ENCODE assay signal across 9 mouse cellular contexts in the genomic region with DNA sequence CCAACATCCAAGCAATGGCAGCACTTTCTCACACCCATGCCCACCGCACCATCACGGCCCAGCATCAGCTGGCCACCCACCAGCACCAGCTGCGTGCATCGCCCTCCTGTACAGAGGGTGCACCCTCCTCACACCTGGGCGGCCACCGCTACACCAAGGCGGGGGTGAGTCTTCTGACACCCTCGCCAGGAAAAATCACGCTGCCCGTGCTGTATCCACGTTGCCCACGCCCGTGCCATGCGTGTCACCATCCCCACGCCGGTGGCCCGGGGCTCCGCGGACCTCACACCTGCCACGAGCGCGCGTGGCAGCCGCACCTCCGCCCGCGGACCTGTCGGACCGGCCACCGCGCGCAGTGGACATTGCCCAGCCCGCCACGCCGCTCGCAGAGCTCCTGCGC. TPM values are rescaled to one million over a fixed set of nuclear protein-coding genes. Genes with fewer than 3 reads are reported as not detected.
DNase-seq lines count a peak whose midpoint lies in the region; ATAC-seq and TF ChIP-seq lines count a peak whose summit lies in the region.
"Had no signal": no experiment of that assay in that cellular context is flagged by ENCODE, and none has a peak within 500 bp of the region (broad histone marks: within the 10 kb centered on the region; RNA-seq: fewer than 3 reads in every experiment).

No protein-coding gene starts in this region.

- peak overlapping the region; percentile 99 for H3K4me2 ChIP-seq in lung, embryonic 14.5 days
- peak overlapping the region; percentile 99 for H3K4me2 ChIP-seq in forebrain, embryonic 11.5 days (ENCODE audit: low read depth, low read length, severe bottlenecking)
- H3K4me2 ChIP-seq in intestine, embryonic 16.5 days (ENCODE audit: low read depth, low read length): peak overlapping the region; percentile 98
- peak overlapping the region; percentile 85 for H3K4me2 ChIP-seq in neural tube, embryonic 13.5 days

- DNase-seq in lung, embryonic 14.5 days: no peak
- no peak for DNase-seq in lung, postnatal 25 days (ENCODE audit: low spot score)
- DNase-seq in forebrain, embryonic 11.5 days (ENCODE audit: low spot score): no peak
- no peak for DNase-seq in adrenal gland, postnatal 4 days (ENCODE audit: low spot score in 2 of 2)
- no peak for DNase-seq in thymus, postnatal 4 days

- H3K9me3 ChIP-seq in lung, embryonic 14.5 days (ENCODE audit: low read depth, low read length): no peaks in the 10 kb centered on the region
- H3K9me3 ChIP-seq in forebrain, embryonic 11.5 days (ENCODE audit: control insufficient read depth, low read length): no peaks in the 10 kb centered on the region
- H3K9me3 ChIP-seq in intestine, embryonic 16.5 days (ENCODE audit: control insufficient read depth, low read length): no peaks in the 10 kb centered on the region
- H3K9me3 ChIP-seq in neural tube, embryonic 13.5 days: no peaks in the 10 kb centered on the region

- peaks cover 4% of the 10 kb centered on the region; the same call in 1 of the 2 replicates for H3K27me3 ChIP-seq in lung, embryonic 14.5 days (ENCODE audit: insufficient read depth, low read length)
- 0 out of 2 replicates have a peak, but pooled peaks cover 2% of the 10 kb centered on the region for H3K27me3 ChIP-seq in forebrain, embryonic 11.5 days (ENCODE audit: control insufficient read depth, insufficient read depth, low read length)
- H3K27me3 ChIP-seq in intestine, embryonic 16.5 days (replicated peaks; ENCODE audit: control insufficient read depth, insufficient read depth, low read length): no peaks in the 10 kb centered on the region
- peaks cover 30% of the 10 kb centered on the region for H3K27me3 ChIP-seq in neural tube, embryonic 13.5 days

- H3K4me1 ChIP-seq in lung, embryonic 14.5 days (ENCODE audit: insufficient read depth): peaks cover 18% of the 10 kb centered on the region; the same call in 1 of the 2 replicates
- no peaks in the 10 kb centered on the region; the same call in none of the 2 replicates for H3K4me1 ChIP-seq in forebrain, embryonic 11.5 days (replicated peaks; ENCODE audit: control insufficient read depth, insufficient read depth, low read length)
- H3K4me1 ChIP-seq in intestine, embryonic 16.5 days (ENCODE audit: control insufficient read depth, insufficient read depth, low read length): peaks cover 19% of the 10 kb centered on the region; the same call in 1 of the 2 replicates
- H3K4me1 ChIP-seq in neural tube, embryonic 13.5 days (replicated peaks): peaks cover 22% of the 10 kb centered on the region

- WGBS in lung, embryonic 14.5 days: 4% methylated on average over 37 of the region's 37 CpGs
- WGBS in forebrain, embryonic 11.5 days: 7% methylated on average over 37 of the region's 37 CpGs
- 8% methylated on average over 37 of the region's 37 CpGs for WGBS in intestine, embryonic 16.5 days
- WGBS in neural tube, embryonic 13.5 days: 6% methylated on average over 37 of the region's 37 CpGs

- H3K4me3 ChIP-seq in lung, embryonic 14.5 days (ENCODE audit: low read depth, low read length): peak overlapping the region; percentile 71
- peak overlapping the region; percentile 65 for H3K4me3 ChIP-seq in forebrain, embryonic 11.5 days (ENCODE audit: low read depth, low read length)
- peak overlapping the region; percentile 76 for H3K4me3 ChIP-seq in intestine, embryonic 16.5 days (ENCODE audit: low read length)
- H3K4me3 ChIP-seq in neural tube, embryonic 13.5 days: peak overlapping the region; percentile 79

- H3K9ac ChIP-seq in lung, embryonic 14.5 days: peak overlapping the region; percentile 80
- peak overlapping the region; percentile 84 for H3K9ac ChIP-seq in forebrain, embryonic 11.5 days (ENCODE audit: low read length)
- H3K9ac ChIP-seq in intestine, embryonic 16.5 days (ENCODE audit: low read depth, low read length): peak overlapping the region; percentile 87
- H3K9ac ChIP-seq in neural tube, embryonic 13.5 days: peak overlapping the region; percentile 91

- peak; percentile 18; the same call in 1 of the 2 replicates for ATAC-seq in lung, embryonic 14.5 days (ENCODE audit: insufficient read depth)
- ATAC-seq in forebrain, embryonic 11.5 days (replicated peaks; ENCODE audit: low FRiP score): peak; percentile 41
- ATAC-seq in intestine, embryonic 16.5 days: peak; percentile 47
- peak; percentile 64 for ATAC-seq in neural tube, embryonic 13.5 days (ENCODE audit: low read depth)
- ATAC-seq in CD4-positive, CD25-positive, alpha-beta regulatory T cell, adult 4 months: no peak

- no peaks in the 10 kb centered on the region for H3K36me3 ChIP-seq in lung, embryonic 14.5 days (ENCODE audit: insufficient read depth)
- no peaks in the 10 kb centered on the region for H3K36me3 ChIP-seq in forebrain, embryonic 11.5 days (ENCODE audit: control insufficient read depth, insufficient read depth, low read length)
- no peaks in the 10 kb centered on the region for H3K36me3 ChIP-seq in intestine, embryonic 16.5 days (ENCODE audit: control insufficient read depth, insufficient read depth, low read length)
- no peaks in the 10 kb centered on the region for H3K36me3 ChIP-seq in neural tube, embryonic 13.5 days

- no peak overlapping the region for H3K27ac ChIP-seq in lung, embryonic 14.5 days (ENCODE audit: low read depth)
- no peak overlapping the region for H3K27ac ChIP-seq in forebrain, embryonic 11.5 days (ENCODE audit: low read depth, low read length)
- no peak overlapping the region for H3K27ac ChIP-seq in intestine, embryonic 16.5 days (ENCODE audit: low read length)
- H3K27ac ChIP-seq in neural tube, embryonic 13.5 days (replicated peaks): no peak overlapping the region

- TF ChIP-seq CTCF in lung, embryonic 14.5 days (IDR thresholded peaks at IDR 0.05; ENCODE audit: low read depth): 0 out of 2 replicates have a peak, but pooled peaks have one; percentile 15

RNA-seq across cellular contexts. Expression of a gene that starts 0.3 kb away (rescaled TPM):
- 2.5 and 3.4 TPM in 2 replicates for polyA plus RNA-seq in lung, embryonic 14.5 days (2014; fragmentation: Nextera tagmentation; extraction: Ambion mirVana)
- 1.9 and 2.5 TPM in 2 replicates for polyA plus RNA-seq in forebrain, embryonic 11.5 days (2014; fragmentation: Nextera tagmentation; extraction: Ambion mirVana)
- 2.6 and 3.2 TPM in 2 replicates for polyA plus RNA-seq in intestine, embryonic 16.5 days (2015; fragmentation: Nextera tagmentation; extraction: Ambion mirVana)
- 6.3 and 6.4 TPM in 2 replicates for polyA plus RNA-seq in neural tube, embryonic 13.5 days (2015; fragmentation: Nextera tagmentation; extraction: Ambion mirVana)
- total RNA-seq in adrenal gland, postnatal 4 days (2021): 1 to 10 TPM; 5.2 to 6.4 TPM
- not detected for polyA plus RNA-seq in CD4-positive, CD25-positive, alpha-beta regulatory T cell, adult 4 months (2017; shearing (Covaris generic))
- total RNA-seq: common myeloid progenitor, adult 5-6 weeks had no signal
